Comparison of ENCODE assay signal across 28 mouse cellular contexts in the genomic region with DNA sequence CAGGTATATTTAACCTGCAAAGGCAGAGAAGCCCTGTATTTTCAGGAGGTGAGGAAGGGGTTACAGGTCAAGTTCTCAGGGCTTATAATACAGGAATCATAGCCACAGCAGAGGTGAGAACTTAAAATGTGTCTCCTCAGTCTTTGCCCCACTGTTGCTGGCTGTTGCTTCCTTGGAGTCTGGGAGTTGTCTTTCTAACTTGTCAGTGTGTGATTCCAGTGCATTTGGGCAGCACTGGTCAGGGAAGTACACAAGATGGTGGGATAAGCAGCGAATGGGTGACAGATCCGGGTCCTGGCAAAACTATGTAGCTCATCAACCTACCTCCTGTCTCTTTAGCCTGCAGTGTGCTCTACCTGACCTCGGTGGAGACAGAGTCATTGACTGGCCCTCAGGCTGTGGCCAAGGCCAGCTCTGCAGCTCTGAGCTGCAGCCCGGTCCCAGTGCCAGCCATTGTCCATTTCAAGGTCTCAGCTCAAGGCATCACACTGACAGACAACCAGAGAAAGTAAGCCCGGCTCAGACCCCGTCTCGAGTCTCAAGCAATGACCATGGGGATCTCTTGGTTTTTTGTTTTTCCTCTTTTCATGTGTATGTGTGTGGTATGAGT. TPM values are rescaled to one million over a fixed set of nuclear protein-coding genes. Genes with fewer than 3 reads are reported as not detected.
A peak's percentile ranks its signal among the peaks of the same experiment; 100 is the strongest.
DNase-seq lines count a peak whose midpoint lies in the region; ATAC-seq and TF ChIP-seq lines count a peak whose summit lies in the region.
"Had no signal": no experiment of that assay in that cellular context is flagged by ENCODE, and none has a peak within 500 bp of the region (broad histone marks: within the 10 kb centered on the region; RNA-seq: fewer than 3 reads in every experiment).

No protein-coding gene starts in this region.

- ATAC-seq in forebrain, embryonic 13.5 days = no peak
- ATAC-seq in forebrain, embryonic 15.5 days (replicated peaks) = no peak
- ATAC-seq in intestine, postnatal 0 days = no peak
- ATAC-seq: forebrain, embryonic 16.5 days; lung, postnatal 0 days; midbrain, embryonic 13.5 days had no signal

- 0 out of 2 replicates have a peak, but pooled peaks cover 4% of the 10 kb centered on the region for H3K27me3 ChIP-seq in forebrain, embryonic 13.5 days
- H3K27me3 ChIP-seq in forebrain, embryonic 15.5 days = no peaks in the 10 kb centered on the region
- no peaks in the 10 kb centered on the region for H3K27me3 ChIP-seq in intestine, postnatal 0 days (replicated peaks; ENCODE audit: control insufficient read depth, insufficient read depth, low read length)
- H3K27me3 ChIP-seq: hindbrain, embryonic 12.5 days; limb, embryonic 13.5 days; liver, embryonic 13.5 days; midbrain, embryonic 13.5 days; neural tube, embryonic 15.5 days had no signal

- peak; percentile 48 for DNase-seq in ovary, postnatal 36 days (ENCODE audit: low spot score)
- no peak for DNase-seq in ovary, adult 18-20 months (ENCODE audit: low spot score)
- DNase-seq in adrenal gland, postnatal 25 days = peak; percentile 62
- DNase-seq in left cerebral cortex, adult 11 months (ENCODE audit: low spot score) = no peak
- DNase-seq: B cell, adult 2 months; heart, postnatal 36 days; kidney, adult 11 months; kidney, postnatal 14 days; liver, embryonic 13.5 days; lung, adult 18-20 months; right cerebral cortex, adult 18-20 months; spleen, adult 18-20 months; thymus, postnatal 14 days had no signal

- H3K9ac ChIP-seq in forebrain, embryonic 13.5 days = no peak overlapping the region
- no peak overlapping the region for H3K9ac ChIP-seq in forebrain, embryonic 15.5 days (replicated peaks)
- H3K9ac ChIP-seq in intestine, postnatal 0 days (ENCODE audit: low read depth, low read length) = no peak overlapping the region
- H3K9ac ChIP-seq: hindbrain, embryonic 12.5 days; limb, embryonic 13.5 days; liver, embryonic 13.5 days; midbrain, embryonic 13.5 days; neural tube, embryonic 15.5 days had no signal

- 0 out of 2 replicates have a peak overlapping the region, but pooled peaks have one; percentile 2 for H3K27ac ChIP-seq in forebrain, embryonic 13.5 days
- no peak overlapping the region for H3K27ac ChIP-seq in forebrain, embryonic 15.5 days (replicated peaks)
- H3K27ac ChIP-seq in intestine, postnatal 0 days (ENCODE audit: low read depth, low read length) = no peak overlapping the region
- H3K27ac ChIP-seq: gastrocnemius, adult 2 months; hindbrain, embryonic 12.5 days; left cerebral cortex, adult 2 months; limb, embryonic 13.5 days; liver, embryonic 13.5 days; macrophage; midbrain, embryonic 13.5 days; neural tube, embryonic 15.5 days had no signal

- WGBS in forebrain, embryonic 13.5 days = 87% methylated on average over 7 of the region's 7 CpGs
- WGBS in forebrain, embryonic 15.5 days = 86% methylated on average over 7 of the region's 7 CpGs
- WGBS in intestine, postnatal 0 days = 83% methylated on average over 7 of the region's 7 CpGs

- no peak overlapping the region for H3K4me2 ChIP-seq in forebrain, embryonic 13.5 days
- no peak overlapping the region for H3K4me2 ChIP-seq in forebrain, embryonic 15.5 days (replicated peaks)
- no peak overlapping the region for H3K4me2 ChIP-seq in intestine, postnatal 0 days (replicated peaks; ENCODE audit: low read depth)
- H3K4me2 ChIP-seq: hindbrain, embryonic 12.5 days; limb, embryonic 13.5 days; liver, embryonic 13.5 days; midbrain, embryonic 13.5 days; neural tube, embryonic 15.5 days had no signal

- no peak overlapping the region for H3K4me3 ChIP-seq in forebrain, embryonic 13.5 days
- no peak overlapping the region for H3K4me3 ChIP-seq in forebrain, embryonic 15.5 days
- H3K4me3 ChIP-seq in intestine, postnatal 0 days (ENCODE audit: low read depth, low read length) = no peak overlapping the region
- H3K4me3 ChIP-seq: gastrocnemius, adult 2 months; hindbrain, embryonic 12.5 days; left cerebral cortex, adult 2 months; limb, embryonic 13.5 days; liver, embryonic 13.5 days; midbrain, embryonic 13.5 days; neural tube, embryonic 15.5 days had no signal

- no peak for TF ChIP-seq CTCF in intestine, postnatal 0 days (IDR thresholded peaks at IDR 0.05; ENCODE audit: low read depth)

- peaks cover 40% of the 10 kb centered on the region for H3K36me3 ChIP-seq in forebrain, embryonic 13.5 days (ENCODE audit: poor library complexity, severe bottlenecking)
- H3K36me3 ChIP-seq in forebrain, embryonic 15.5 days = peaks cover 22% of the 10 kb centered on the region; the same call in 1 of the 2 replicates
- H3K36me3 ChIP-seq in intestine, postnatal 0 days (ENCODE audit: control insufficient read depth, insufficient read depth) = peaks cover 86% of the 10 kb centered on the region

- H3K9me3 ChIP-seq in forebrain, embryonic 13.5 days (replicated peaks) = no peaks in the 10 kb centered on the region
- no peaks in the 10 kb centered on the region for H3K9me3 ChIP-seq in forebrain, embryonic 15.5 days
- H3K9me3 ChIP-seq in intestine, postnatal 0 days (ENCODE audit: control insufficient read depth) = no peaks in the 10 kb centered on the region
- H3K9me3 ChIP-seq: hindbrain, embryonic 12.5 days; limb, embryonic 13.5 days; liver, embryonic 13.5 days; midbrain, embryonic 13.5 days; neural tube, embryonic 15.5 days had no signal

- H3K4me1 ChIP-seq in forebrain, embryonic 13.5 days = peaks cover 31% of the 10 kb centered on the region
- peaks cover 34% of the 10 kb centered on the region for H3K4me1 ChIP-seq in forebrain, embryonic 15.5 days
- peaks cover 4% of the 10 kb centered on the region; the same call in 1 of the 2 replicates for H3K4me1 ChIP-seq in intestine, postnatal 0 days (replicated peaks; ENCODE audit: control insufficient read depth, insufficient read depth, low read length)
- H3K4me1 ChIP-seq: hindbrain, embryonic 12.5 days had no signal

RNA-seq across cellular contexts. Expression of gene Tns2, which starts 14.5 kb away (rescaled TPM):
- polyA plus RNA-seq in forebrain, embryonic 13.5 days (2015; fragmentation: Nextera tagmentation; extraction: Ambion mirVana) = 4.5 and 6.7 TPM in 2 replicates
- 4.9 and 6.9 TPM in 2 replicates for polyA plus RNA-seq in forebrain, embryonic 15.5 days (2015; fragmentation: Nextera tagmentation; extraction: Ambion mirVana)
- 75.2 and 78.7 TPM in 2 replicates for total RNA-seq in adrenal gland, postnatal 25 days (2021)
- 11.7 and 15.0 TPM in 2 replicates for polyA plus RNA-seq in intestine, postnatal 0 days (2015; fragmentation: Nextera tagmentation; extraction: Ambion mirVana)
- total RNA-seq: megakaryocyte-erythroid progenitor cell, adult 5-6 weeks had no signal

RNA-seq across cellular contexts. Expression of gene Spryd3, which starts 21.3 kb away (rescaled TPM):
- polyA plus RNA-seq in forebrain, embryonic 13.5 days (2015; fragmentation: Nextera tagmentation; extraction: Ambion mirVana) = 21.7 and 25.4 TPM in 2 replicates
- 38.2 and 42.9 TPM in 2 replicates for polyA plus RNA-seq in forebrain, embryonic 15.5 days (2015; fragmentation: Nextera tagmentation; extraction: Ambion mirVana)
- 29.4 and 40.3 TPM in 2 replicates for total RNA-seq in adrenal gland, postnatal 25 days (2021)
- polyA plus RNA-seq in intestine, postnatal 0 days (2015; fragmentation: Nextera tagmentation; extraction: Ambion mirVana) = 26.3 and 26.7 TPM in 2 replicates

RNA-seq across cellular contexts. Expression of gene Igfbp6, which starts 29.4 kb away (rescaled TPM):
- 0.37 and 0.40 TPM in 2 replicates for polyA plus RNA-seq in forebrain, embryonic 13.5 days (2015; fragmentation: Nextera tagmentation; extraction: Ambion mirVana)
- polyA plus RNA-seq in forebrain, embryonic 15.5 days (2015; fragmentation: Nextera tagmentation; extraction: Ambion mirVana) = 1.2 and 1.4 TPM in 2 replicates
- 17.1 and 17.2 TPM in 2 replicates for total RNA-seq in adrenal gland, postnatal 25 days (2021)
- 27.8 and 29.1 TPM in 2 replicates for polyA plus RNA-seq in intestine, postnatal 0 days (2015; fragmentation: Nextera tagmentation; extraction: Ambion mirVana)
- total RNA-seq: megakaryocyte-erythroid progenitor cell, adult 5-6 weeks had no signal
- polyA plus RNA-seq: embryonic facial prominence, embryonic 11.5 days; hindbrain, embryonic 12.5 days; macrophage had no signal

RNA-seq across cellular contexts. Expression of gene Soat2, which starts 35.6 kb away (rescaled TPM):
- 0.10 TPM in 1 of 2 replicates, not detected in the other for polyA plus RNA-seq in forebrain, embryonic 13.5 days (2015; fragmentation: Nextera tagmentation; extraction: Ambion mirVana)
- polyA plus RNA-seq in forebrain, embryonic 15.5 days (2015; fragmentation: Nextera tagmentation; extraction: Ambion mirVana) = not detected in 2 replicates
- 0.55 and 1.2 TPM in 2 replicates for total RNA-seq in adrenal gland, postnatal 25 days (2021)
- polyA plus RNA-seq in intestine, postnatal 0 days (2015; fragmentation: Nextera tagmentation; extraction: Ambion mirVana) = 52.7 and 56.7 TPM in 2 replicates
- total RNA-seq: heart, postnatal 36 days; layer of hippocampus, postnatal 10 days had no signal
- polyA plus RNA-seq: embryonic facial prominence, embryonic 11.5 days; forebrain, embryonic 16.5 days; midbrain, embryonic 13.5 days had no signal

RNA-seq across cellular contexts. Expression of gene Eif4b, which starts 41.2 kb away (rescaled TPM):
- polyA plus RNA-seq in forebrain, embryonic 13.5 days (2015; fragmentation: Nextera tagmentation; extraction: Ambion mirVana) = 90.5 and 102 TPM in 2 replicates
- 98.9 and 99.5 TPM in 2 replicates for polyA plus RNA-seq in forebrain, embryonic 15.5 days (2015; fragmentation: Nextera tagmentation; extraction: Ambion mirVana)
- total RNA-seq in adrenal gland, postnatal 25 days (2021) = 244 and 270 TPM in 2 replicates
- 47.8 and 53.0 TPM in 2 replicates for polyA plus RNA-seq in intestine, postnatal 0 days (2015; fragmentation: Nextera tagmentation; extraction: Ambion mirVana)

Comparison
In these comparisons a context has a peak if more than half of its experiments do, and no peak if none do; other contexts are left out.
1. DNase-seq: peak in ovary, postnatal 36 days (single experiment) and adrenal gland, postnatal 25 days (single experiment); none in ovary, adult 18-20 months (single experiment) and left cerebral cortex, adult 11 months (single experiment).
2. RNA of gene Igfbp6, which starts 29.4 kb away (polyA plus RNA-seq): 27.8 to 29.1 TPM in intestine, postnatal 0 days; 1.2 to 1.4 TPM in forebrain, embryonic 15.5 days and 0.37 to 0.40 TPM in forebrain, embryonic 13.5 days; every median in the first group is over 10 times any median in the second.